Mouse (Mus musculus) bone marrow, adult 2 months (tissue): ENCODE measurements at regions not wholly inside any gene's neighbourhood (a gene's known extent, or its start where the extent isn't known, plus 50 kb on each side); places are given as distances from the start of the nearest gene placed in this dataset.
A peak's percentile ranks its signal among the peaks of the same experiment; 100 is the strongest.

Experiments
- H3K27ac ChIP-seq: fragments of 200-500 bp; 2 replicates; pipeline ENCODE4 v1.5.1; 2012; ENCODE audit warnings: low read depth, mild to moderate bottlenecking, control low read depth, inconsistent platforms, low read length; ENCODE audit not compliant: control insufficient read depth, poor library complexity, insufficient read depth
- H3K4me1 ChIP-seq: fragments of 200-500 bp; 2 replicates; pipeline ENCODE4 v1.6.1; 2011; ENCODE audit warnings: low read length; ENCODE audit not compliant: control insufficient read depth, insufficient read depth
- H3K4me3 ChIP-seq: fragments of 200-500 bp; replicated peaks from 2 replicates; pipeline ENCODE3; 2011; ENCODE audit warnings: mild to moderate bottlenecking, low read depth, low read length, control low read depth; ENCODE audit not compliant: control insufficient read depth
- CTCF ChIP-seq: fragments of 200-500 bp; IDR thresholded peaks from 2 replicates; pipeline ENCODE4 v1.5.1; 2011; ENCODE audit warnings: low read length, control low read depth; ENCODE audit not compliant: control insufficient read depth, insufficient read depth
- POLR2A ChIP-seq: fragments of 200-500 bp; IDR thresholded peaks from 2 replicates; pipeline ENCODE4 v1.6.1; 2011; ENCODE audit warnings: low read depth, mild to moderate bottlenecking, control low read depth, low read length, borderline replicate concordance; ENCODE audit not compliant: control insufficient read depth
- WGBS: fragments of 180-500 bp; shearing (Covaris S2); methylation state at CpG from one replicate; pipeline ENCODE4 v1.1.7; 2018; 5-methylcytosine and 5-hydroxymethylcytosine counted together

DNA sequence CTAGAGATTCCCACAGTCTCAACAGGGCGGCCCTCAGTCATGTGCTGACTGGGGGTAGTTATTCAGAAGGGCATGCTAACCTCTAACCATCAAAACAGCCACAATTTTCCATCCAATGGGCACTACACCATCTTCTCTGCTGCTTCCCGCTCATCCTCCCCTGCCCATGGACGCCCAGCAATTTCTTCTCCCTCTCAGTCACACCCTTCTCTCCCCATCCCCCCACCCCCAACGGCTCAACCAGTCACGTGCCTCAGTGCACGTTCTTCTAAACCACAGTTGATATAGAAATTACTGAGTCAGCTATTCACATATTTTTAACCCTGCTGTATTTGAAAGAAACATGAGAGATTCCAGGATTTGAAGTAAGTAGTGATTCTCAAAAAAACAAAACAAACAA is 146.3 kb upstream of the Gpc5 start:
- no peak overlapping the region for H3K4me3 ChIP-seq
- TF ChIP-seq CTCF, result no peak
- no peak for TF ChIP-seq POLR2A
- no peaks in the 10 kb centered on the region; the same call in 1 of the 2 replicates for H3K4me1 ChIP-seq
- WGBS, result 13% methylated on average over 6 of the region's 6 CpGs
- H3K27ac ChIP-seq, result no peak overlapping the region

DNA sequence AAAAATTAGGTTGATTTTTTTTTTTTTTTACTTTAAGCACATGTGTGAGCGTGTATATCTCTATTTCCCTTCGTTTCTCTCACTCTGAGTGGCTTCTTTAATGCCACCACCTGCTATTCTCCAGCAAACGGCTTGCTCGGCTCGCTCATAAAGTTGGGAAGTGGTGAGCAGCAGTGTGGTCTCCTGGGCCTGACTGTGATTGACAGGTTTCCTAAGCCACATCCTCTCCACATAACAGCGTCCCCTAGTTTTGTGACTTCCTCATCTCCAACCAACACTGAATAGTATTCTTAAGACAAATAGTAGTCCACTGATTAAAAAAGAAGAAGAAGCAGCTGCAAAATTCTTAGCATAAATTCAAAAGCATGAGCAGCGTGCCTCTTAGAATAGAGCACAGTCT is 145.7 kb upstream of the Gpc5 start:
- Histone ChIP-seq H3K4me3 (no peak overlapping the region), H3K4me1 (no peaks in the 10 kb centered on the region; the same call in 1 of the 2 replicates), H3K27ac (no peak overlapping the region)
- no peak for TF ChIP-seq CTCF
- no peak for TF ChIP-seq POLR2A
- 4% methylated on average over 7 of the region's 7 CpGs for WGBS

DNA sequence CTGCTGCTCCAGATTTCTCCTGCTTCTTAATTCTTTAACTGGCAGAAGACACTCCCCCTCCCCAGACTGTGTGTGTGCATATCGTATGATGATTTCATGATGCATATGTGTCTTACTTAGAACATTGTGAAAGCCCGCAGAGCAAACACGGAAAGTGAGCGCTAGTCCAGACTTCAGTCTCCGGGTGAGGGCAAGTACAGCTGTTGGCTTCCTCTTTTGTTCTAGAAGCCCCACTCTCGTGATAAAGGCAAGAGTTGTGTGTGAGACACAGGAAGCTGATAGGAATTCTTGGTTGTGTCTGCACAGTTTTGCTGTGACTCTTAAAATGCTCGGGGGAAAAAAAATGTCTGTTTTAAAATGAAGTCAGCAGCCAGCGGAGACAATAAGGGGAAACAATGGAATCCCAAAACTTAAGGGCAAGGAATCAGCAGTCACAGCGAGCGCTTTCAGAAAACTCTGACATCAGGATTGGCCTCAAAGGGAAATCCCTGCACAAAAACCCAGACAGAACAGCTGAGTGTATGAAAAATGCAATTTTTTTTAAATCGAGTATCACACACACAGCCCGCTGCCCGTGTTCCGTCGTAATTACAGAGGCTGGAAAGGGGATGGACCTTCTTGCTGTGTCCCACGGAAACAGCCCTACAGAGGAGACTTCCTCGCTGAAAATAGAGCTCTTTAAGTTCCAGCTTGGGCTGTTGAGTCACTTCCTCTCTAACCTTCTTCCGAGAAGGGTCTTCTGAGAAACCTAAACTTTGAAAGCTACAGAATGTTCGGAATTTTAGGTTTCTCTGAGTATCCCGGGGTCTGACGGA is 143.5 kb upstream of the Gpc5 start:
- Histone ChIP-seq H3K4me1 (no peaks in the 10 kb centered on the region; the same call in 1 of the 2 replicates), H3K27ac (no peak overlapping the region; the same call in 1 of the 2 replicates), H3K4me3 (peak overlapping the region; percentile 52)
- 1% methylated on average over 21 of the region's 21 CpGs for WGBS
- no peak for TF ChIP-seq CTCF
- no peak for TF ChIP-seq POLR2A

- H3K4me1 ChIP-seq, result no peaks in the 10 kb centered on the region; the same call in 1 of the 2 replicates
- no peak overlapping the region for H3K4me3 ChIP-seq
- 14% methylated on average over 5 of the region's 5 CpGs for WGBS
- no peak for TF ChIP-seq CTCF
- H3K27ac ChIP-seq, result no peak overlapping the region
Observed at GRCm38 (mm10) chr14:114949156-114949496, 142.9 kb upstream of the Gpc5 start.

- no peak for TF ChIP-seq CTCF
- no peak for TF ChIP-seq POLR2A
- H3K4me3 ChIP-seq, result no peak overlapping the region
- no peak overlapping the region for H3K27ac ChIP-seq
- 39% methylated on average over 5 of the region's 5 CpGs for WGBS
- H3K4me1 ChIP-seq, result no peaks in the 10 kb centered on the region
Observed at GRCm38 (mm10) chr14:114952280-114952679, 139.7 kb upstream of the Gpc5 start.

DNA sequence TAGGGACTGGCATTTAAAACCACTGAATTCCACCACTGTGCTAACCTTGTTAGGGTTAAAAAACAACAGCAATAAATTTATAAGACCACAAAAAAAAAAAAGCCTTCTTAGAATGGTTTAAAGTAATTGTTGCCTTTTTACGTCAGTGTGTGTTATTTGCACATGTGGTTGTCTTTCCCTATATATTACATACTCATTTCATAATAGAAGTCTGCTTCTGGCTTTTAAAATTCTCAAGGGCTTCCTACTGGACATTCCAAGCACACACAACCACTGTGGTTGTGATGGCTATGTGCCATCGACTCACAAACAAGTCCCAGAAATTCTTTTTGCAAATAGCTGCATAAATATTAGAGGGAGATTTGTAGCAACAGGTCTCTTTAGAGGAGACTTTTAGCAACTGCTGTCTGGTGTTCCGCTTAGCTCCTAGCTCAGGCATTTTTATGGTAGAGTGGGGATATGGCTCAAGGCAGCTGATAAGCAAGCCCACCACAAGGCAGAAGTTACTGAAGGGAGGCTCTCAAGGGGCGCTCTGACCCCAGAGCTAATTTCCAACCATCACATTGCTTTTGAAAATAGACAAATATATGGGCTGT is 138.8 kb upstream of the Gpc5 start:
- 42% methylated on average over 4 of the region's 4 CpGs for WGBS
- TF ChIP-seq CTCF, result no peak
- no peak for TF ChIP-seq POLR2A
- no peaks in the 10 kb centered on the region for H3K4me1 ChIP-seq
- H3K27ac ChIP-seq, result no peak overlapping the region
- no peak overlapping the region for H3K4me3 ChIP-seq

DNA sequence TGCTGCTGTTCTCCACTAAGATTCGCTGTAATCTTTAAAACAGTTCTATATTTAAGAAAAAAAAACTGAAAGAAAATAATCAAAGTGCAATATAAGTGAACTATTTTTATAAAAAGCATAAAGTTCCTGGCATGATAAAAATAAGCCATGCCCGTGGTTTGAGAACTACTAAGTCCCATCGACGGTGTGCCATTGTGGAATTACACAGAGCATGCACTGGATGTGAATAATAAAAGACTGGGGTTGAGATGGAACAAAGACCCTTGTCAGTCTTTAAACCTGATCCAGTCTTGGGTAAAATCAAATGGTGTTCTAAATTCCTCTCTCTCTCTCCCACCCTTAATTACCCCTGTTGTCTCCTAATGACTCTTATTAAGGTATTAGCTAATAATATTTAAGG is 137.7 kb upstream of the Gpc5 start:
- Histone ChIP-seq H3K4me3 (no peak overlapping the region), H3K4me1 (no peaks in the 10 kb centered on the region), H3K27ac (no peak overlapping the region)
- TF ChIP-seq POLR2A (no peak), CTCF (no peak)
- WGBS, result 62% methylated on average over 4 of the region's 4 CpGs

- no peak overlapping the region for H3K4me3 ChIP-seq
- H3K27ac ChIP-seq, result no peak overlapping the region
- H3K4me1 ChIP-seq, result no peaks in the 10 kb centered on the region
- 76% methylated on average over 2 of the region's 2 CpGs for WGBS
- no peak for TF ChIP-seq CTCF
- TF ChIP-seq POLR2A, result no peak
Observed at GRCm38 (mm10) chr14:114955572-114955971, 136.4 kb upstream of the Gpc5 start.

DNA sequence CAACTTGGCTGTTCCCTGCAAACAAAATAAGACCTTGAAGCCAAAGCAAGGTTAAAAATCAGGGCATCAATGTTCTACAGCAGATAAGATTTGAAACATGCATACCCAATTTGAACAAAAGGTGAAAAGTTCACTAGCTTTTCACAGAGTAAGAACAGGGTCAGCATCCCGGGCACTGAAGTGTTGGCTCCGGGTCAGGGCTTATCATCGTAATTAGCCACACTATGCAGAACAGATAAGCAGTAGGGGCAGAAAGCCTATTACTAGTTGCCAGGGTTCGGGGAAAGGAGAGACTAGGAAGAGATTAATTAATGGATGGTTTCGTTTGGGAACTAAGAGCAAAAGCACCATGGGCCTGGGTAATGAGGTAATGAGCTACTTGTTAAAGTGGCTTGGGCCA is 131.7 kb upstream of the Gpc5 start:
- WGBS, result 69% methylated on average over 5 of the region's 5 CpGs
- no peak for TF ChIP-seq CTCF
- TF ChIP-seq POLR2A, result no peak

More for the DNA sequence above, 131.7 kb upstream of the Gpc5 start:
- no peaks in the 10 kb centered on the region for H3K4me1 ChIP-seq
- H3K4me3 ChIP-seq, result no peak overlapping the region
- H3K27ac ChIP-seq, result no peak overlapping the region
